Mouse (Mus musculus) heart, embryonic 16.5 days (tissue): ENCODE results near the gene Gm49333. TPM values are rescaled to one million over a fixed set of nuclear protein-coding genes. Genes with fewer than 3 reads are reported as not detected.

Source experiments
- ATAC-seq: fragments of 200-750 bp; cut with Nextera tagmentation; replicated peaks from 2 replicates; pipeline ENCODE4 v1.8.0; 2017; ENCODE audit warnings: moderate number of reproducible peaks; ENCODE audit not compliant: insufficient read depth, low FRiP score; ENCODE audit errors: extremely low read depth
- H3K27ac ChIP-seq: fragments of 300-500 bp; sonication (generic); 2 replicates; pipeline ENCODE4 v1.5.1; 2014; ENCODE audit warnings: mild to moderate bottlenecking, low read length, control low read depth, moderate library complexity
- H3K27me3 ChIP-seq: fragments of 300-500 bp; sonication (generic); 2 replicates; pipeline ENCODE4 v1.6.1; 2014; ENCODE audit warnings: low read length, mixed read lengths; ENCODE audit not compliant: control insufficient read depth, insufficient read depth
- H3K36me3 ChIP-seq: fragments of 300-500 bp; sonication (generic); 2 replicates; pipeline ENCODE4 v1.6.1; 2014; ENCODE audit not compliant: control insufficient read depth, insufficient read depth
- H3K4me1 ChIP-seq: fragments of 300-500 bp; sonication (generic); 2 replicates; pipeline ENCODE4 v1.6.1; 2014; ENCODE audit warnings: low read length, mixed read lengths; ENCODE audit not compliant: control insufficient read depth, insufficient read depth
- H3K4me2 ChIP-seq: fragments of 300-500 bp; sonication (generic); 2 replicates; pipeline ENCODE4 v1.6.1; 2014; ENCODE audit warnings: low read depth, mild to moderate bottlenecking, control low read depth, low read length
- H3K4me3 ChIP-seq: fragments of 300-500 bp; sonication (generic); 2 replicates; pipeline ENCODE4 v1.5.1; 2014; ENCODE audit warnings: mild to moderate bottlenecking, control low read depth, low read length
- H3K9ac ChIP-seq: fragments of 300-500 bp; sonication (generic); 2 replicates; pipeline ENCODE4 v1.6.1; 2014; ENCODE audit warnings: low read length, control low read depth
- H3K9me3 ChIP-seq: fragments of 300-500 bp; sonication (generic); replicated peaks from 2 replicates; pipeline ENCODE4 v1.6.1; 2016; ENCODE audit warnings: low read length; ENCODE audit not compliant: control insufficient read depth
- WGBS: fragments of 180-500 bp; shearing (Covaris S2); extraction: QIAGEN DNeasy Blood & Tissue Kit; methylation state at CpG from one replicate; pipeline ENCODE4 v1.1.7; 2014; 5-methylcytosine and 5-hydroxymethylcytosine counted together
- polyA plus RNA-seq: library from polyadenylated mRNA; unstranded; fragments of >200 nt; fragmentation: Nextera tagmentation; extraction: Ambion mirVana; gene quantifications from 2 replicates; pipeline ENCODE4 v1.2.1, GENCODE M21; 2015

Gene Gm49333
- polyA plus RNA-seq, 1 experiment from 2014 or later: not detected

GRCm38 (mm10) chr16:20673706-20674303 is 62.4 kb downstream of the Gm49333 start:
- Histone ChIP-seq H3K4me3 (peak overlapping the region; percentile 93), H3K4me2 (peak overlapping the region; percentile 98), H3K36me3 (peaks cover 33% of the 10 kb centered on the region), H3K27ac (peak overlapping the region; percentile 96), H3K9me3 (no peaks in the 10 kb centered on the region), H3K4me1 (peaks cover 26% of the 10 kb centered on the region), H3K9ac (peak overlapping the region; percentile 97), H3K27me3 (no peaks in the 10 kb centered on the region)
- 4% methylated on average over 14 of the region's 14 CpGs for WGBS
- ATAC-seq: no peak; the same call in 1 of the 2 replicates

- no peak overlapping the region for H3K9ac ChIP-seq
- ATAC-seq: no peak
- H3K4me1 ChIP-seq: peaks cover 26% of the 10 kb centered on the region
- H3K4me3 ChIP-seq: no peak overlapping the region
- H3K27ac ChIP-seq: no peak overlapping the region
- no peaks in the 10 kb centered on the region for H3K27me3 ChIP-seq
- WGBS: 85% methylated on average over 6 of the region's 6 CpGs
- no peak overlapping the region for H3K4me2 ChIP-seq
- H3K36me3 ChIP-seq: peaks cover 45% of the 10 kb centered on the region
- no peaks in the 10 kb centered on the region for H3K9me3 ChIP-seq
Observed at GRCm38 (mm10) chr16:20675213-20675612, 63.8 kb downstream of the Gm49333 start.

- H3K4me2 ChIP-seq: no peak overlapping the region
- H3K27ac ChIP-seq: no peak overlapping the region
- no peaks in the 10 kb centered on the region for H3K9me3 ChIP-seq
- peaks cover 57% of the 10 kb centered on the region for H3K36me3 ChIP-seq
- H3K27me3 ChIP-seq: no peaks in the 10 kb centered on the region
- WGBS: 87% methylated on average over 4 of the region's 4 CpGs
- no peak overlapping the region for H3K4me3 ChIP-seq
- peaks cover 26% of the 10 kb centered on the region for H3K4me1 ChIP-seq
- H3K9ac ChIP-seq: no peak overlapping the region
- no peak for ATAC-seq
Observed at GRCm38 (mm10) chr16:20676702-20677101, 65.3 kb downstream of the Gm49333 start.

GRCm38 (mm10) chr16:20677380-20677779 is 66.0 kb downstream of the Gm49333 start:
- Histone ChIP-seq H3K36me3 (peaks cover 64% of the 10 kb centered on the region), H3K4me1 (peaks cover 26% of the 10 kb centered on the region), H3K4me3 (no peak overlapping the region), H3K9me3 (no peaks in the 10 kb centered on the region), H3K9ac (no peak overlapping the region), H3K27ac (no peak overlapping the region), H3K4me2 (no peak overlapping the region), H3K27me3 (no peaks in the 10 kb centered on the region)
- ATAC-seq: no peak
- 86% methylated on average over 5 of the region's 5 CpGs for WGBS

GRCm38 (mm10) chr16:20677974-20678675 is 66.7 kb downstream of the Gm49333 start:
- Histone ChIP-seq H3K27me3 (no peaks in the 10 kb centered on the region), H3K36me3 (peaks cover 71% of the 10 kb centered on the region), H3K4me2 (no peak overlapping the region), H3K4me1 (peaks cover 26% of the 10 kb centered on the region), H3K9ac (no peak overlapping the region), H3K9me3 (no peaks in the 10 kb centered on the region), H3K4me3 (no peak overlapping the region), H3K27ac (no peak overlapping the region)
- WGBS: 54% methylated on average over 10 of the region's 10 CpGs
- ATAC-seq: peak; percentile 45; the same call in 1 of the 2 replicates

- no peak overlapping the region for H3K4me2 ChIP-seq
- no peak overlapping the region for H3K4me3 ChIP-seq
- H3K27me3 ChIP-seq: no peaks in the 10 kb centered on the region
- no peak overlapping the region for H3K27ac ChIP-seq
- H3K4me1 ChIP-seq: peaks cover 19% of the 10 kb centered on the region
- ATAC-seq: no peak
- WGBS: 85% methylated on average over 3 of the region's 3 CpGs
- H3K9ac ChIP-seq: no peak overlapping the region
- peaks cover 54% of the 10 kb centered on the region for H3K36me3 ChIP-seq
- H3K9me3 ChIP-seq: no peaks in the 10 kb centered on the region
Observed at GRCm38 (mm10) chr16:20690774-20691173, 79.4 kb downstream of the Gm49333 start.

GRCm38 (mm10) chr16:20691617-20692016 is 80.2 kb downstream of the Gm49333 start:
- no peak for ATAC-seq
- peaks cover 22% of the 10 kb centered on the region for H3K4me1 ChIP-seq
- no peak overlapping the region for H3K4me2 ChIP-seq
- peaks cover 45% of the 10 kb centered on the region for H3K36me3 ChIP-seq
- WGBS: 76% methylated on average over 1 of the region's 1 CpGs
- H3K9me3 ChIP-seq: no peaks in the 10 kb centered on the region
- H3K27me3 ChIP-seq: no peaks in the 10 kb centered on the region
- no peak overlapping the region for H3K9ac ChIP-seq
- no peak overlapping the region for H3K27ac ChIP-seq
- H3K4me3 ChIP-seq: no peak overlapping the region

GRCm38 (mm10) chr16:20692241-20692965 is 81.0 kb downstream of the Gm49333 start:
- Histone ChIP-seq H3K36me3 (peaks cover 37% of the 10 kb centered on the region), H3K27ac (no peak overlapping the region), H3K9me3 (no peaks in the 10 kb centered on the region), H3K4me3 (no peak overlapping the region), H3K9ac (no peak overlapping the region), H3K4me1 (peaks cover 22% of the 10 kb centered on the region), H3K4me2 (peak overlapping the region; percentile 99; the same call in 1 of the 2 replicates), H3K27me3 (no peaks in the 10 kb centered on the region)
- no peak for ATAC-seq
- WGBS: 49% methylated on average over 16 of the region's 16 CpGs
